Mouse (Mus musculus): Measurements from ENCODE around the gene Hapln4. TPM values are rescaled to one million over a fixed set of nuclear protein-coding genes. Genes with fewer than 3 reads are reported as not detected.
A peak's percentile ranks its signal among the peaks of the same experiment; 100 is the strongest.

The Hapln4 gene
- polyA plus RNA-seq, 1 experiment from 2014 or later: 0.19 TPM

- peaks cover 40% of the 10 kb centered on the region for H3K36me3 ChIP-seq
- H3K4me2 ChIP-seq: no peak overlapping the region
- WGBS: 83% methylated on average over 1 of the region's 1 CpGs
- H3K9ac ChIP-seq: no peak overlapping the region
- peaks cover 10% of the 10 kb centered on the region for H3K4me1 ChIP-seq
- no peak for ATAC-seq (ENCODE audit: insufficient number of reproducible peaks, low FRiP score, low TSS enrichment, low read depth)
- H3K27ac ChIP-seq: no peak overlapping the region
- H3K4me3 ChIP-seq: no peak overlapping the region
- H3K9me3 ChIP-seq: no peaks in the 10 kb centered on the region
- no peaks in the 10 kb centered on the region for H3K27me3 ChIP-seq
Measured at GRCm38 (mm10) chr8:70073682-70074081, 9.6 kb upstream of the Hapln4 start.

- no peak overlapping the region for H3K4me3 ChIP-seq
- no peak overlapping the region for H3K9ac ChIP-seq
- WGBS: 84% methylated on average over 2 of the region's 2 CpGs
- H3K36me3 ChIP-seq: 0 out of 2 replicates have a peak, but pooled peaks cover 4% of the 10 kb centered on the region
- peaks cover 57% of the 10 kb centered on the region for H3K27me3 ChIP-seq
- no peak overlapping the region for H3K27ac ChIP-seq
- ATAC-seq (ENCODE audit: insufficient number of reproducible peaks, low FRiP score, low TSS enrichment, low read depth): no peak
- peaks cover 19% of the 10 kb centered on the region for H3K4me1 ChIP-seq
- H3K9me3 ChIP-seq: no peaks in the 10 kb centered on the region
- no peak overlapping the region for H3K4me2 ChIP-seq
Measured at GRCm38 (mm10) chr8:70081976-70082375, 1.3 kb upstream of the Hapln4 start.

GRCm38 (mm10) chr8:70084191-70085065 lies 1.2 kb downstream of the Hapln4 start:
- H3K4me2 ChIP-seq: peak overlapping the region; percentile 69
- no peak overlapping the region for H3K27ac ChIP-seq
- peaks cover 81% of the 10 kb centered on the region for H3K27me3 ChIP-seq
- no peak overlapping the region for H3K9ac ChIP-seq
- peak overlapping the region; percentile 40 for H3K4me3 ChIP-seq
- 2% methylated on average over 71 of the region's 71 CpGs for WGBS
- no peaks in the 10 kb centered on the region for H3K9me3 ChIP-seq
- ATAC-seq (ENCODE audit: insufficient number of reproducible peaks, low FRiP score, low TSS enrichment, low read depth): no peak
- peaks cover 28% of the 10 kb centered on the region for H3K4me1 ChIP-seq
- 0 out of 2 replicates have a peak, but pooled peaks cover 2% of the 10 kb centered on the region for H3K36me3 ChIP-seq

GRCm38 (mm10) chr8:70086151-70086550 lies 2.9 kb downstream of the Hapln4 start:
- Histone ChIP-seq H3K27ac (no peak overlapping the region), H3K9me3 (no peaks in the 10 kb centered on the region), H3K27me3 (peaks cover 99% of the 10 kb centered on the region), H3K4me1 (peaks cover 28% of the 10 kb centered on the region), H3K4me2 (no peak overlapping the region), H3K9ac (no peak overlapping the region), H3K4me3 (no peak overlapping the region), H3K36me3 (no peaks in the 10 kb centered on the region)
- no peak for ATAC-seq (ENCODE audit: insufficient number of reproducible peaks, low FRiP score, low TSS enrichment, low read depth)
- 43% methylated on average over 1 of the region's 1 CpGs for WGBS

GRCm38 (mm10) chr8:70087237-70087636 lies 4.0 kb downstream of the Hapln4 start:
- H3K4me2 ChIP-seq: no peak overlapping the region
- H3K9ac ChIP-seq: no peak overlapping the region
- no peaks in the 10 kb centered on the region for H3K9me3 ChIP-seq
- no peak overlapping the region for H3K4me3 ChIP-seq
- no peaks in the 10 kb centered on the region for H3K36me3 ChIP-seq
- peaks cover 28% of the 10 kb centered on the region for H3K4me1 ChIP-seq
- no peak for ATAC-seq (ENCODE audit: insufficient number of reproducible peaks, low FRiP score, low TSS enrichment, low read depth)
- peaks cover 98% of the 10 kb centered on the region for H3K27me3 ChIP-seq
- WGBS: 5% methylated on average over 7 of the region's 7 CpGs
- H3K27ac ChIP-seq: no peak overlapping the region

- Histone ChIP-seq H3K4me2 (peak overlapping the region; percentile 67), H3K27ac (no peak overlapping the region), H3K27me3 (peaks cover 90% of the 10 kb centered on the region), H3K36me3 (no peaks in the 10 kb centered on the region), H3K4me1 (peaks cover 28% of the 10 kb centered on the region), H3K9ac (no peak overlapping the region), H3K4me3 (peak overlapping the region; percentile 39), H3K9me3 (no peaks in the 10 kb centered on the region)
- 3% methylated on average over 56 of the region's 56 CpGs for WGBS
- ATAC-seq (ENCODE audit: insufficient number of reproducible peaks, low FRiP score, low TSS enrichment, low read depth): 0 out of 2 replicates have a peak, but pooled peaks have one; percentile 31
Measured at GRCm38 (mm10) chr8:70087836-70088650, 4.8 kb downstream of the Hapln4 start.

- Histone ChIP-seq H3K4me1 (peaks cover 14% of the 10 kb centered on the region), H3K4me2 (no peak overlapping the region), H3K9me3 (no peaks in the 10 kb centered on the region), H3K27me3 (peaks cover 81% of the 10 kb centered on the region), H3K27ac (no peak overlapping the region), H3K9ac (no peak overlapping the region), H3K36me3 (no peaks in the 10 kb centered on the region), H3K4me3 (no peak overlapping the region)
- ATAC-seq (ENCODE audit: insufficient number of reproducible peaks, low FRiP score, low TSS enrichment, low read depth): no peak
- 68% methylated on average over 9 of the region's 9 CpGs for WGBS
Measured at GRCm38 (mm10) chr8:70089296-70089960, 6.2 kb downstream of the Hapln4 start.

GRCm38 (mm10) chr8:70092786-70093185 lies 9.5 kb downstream of the Hapln4 start:
- no peak overlapping the region for H3K9ac ChIP-seq
- no peak overlapping the region for H3K27ac ChIP-seq
- ATAC-seq (ENCODE audit: insufficient number of reproducible peaks, low FRiP score, low TSS enrichment, low read depth): no peak
- H3K4me2 ChIP-seq: no peak overlapping the region
- H3K9me3 ChIP-seq: no peaks in the 10 kb centered on the region
- no peak overlapping the region for H3K4me3 ChIP-seq
- WGBS: 41% methylated on average over 8 of the region's 8 CpGs
- no peaks in the 10 kb centered on the region for H3K36me3 ChIP-seq
- H3K27me3 ChIP-seq: peaks cover 48% of the 10 kb centered on the region
- peaks cover 7% of the 10 kb centered on the region for H3K4me1 ChIP-seq

GRCm38 (mm10) chr8:70099276-70099675 lies 16.0 kb downstream of the Hapln4 start:
- Histone ChIP-seq H3K4me2 (no peak overlapping the region), H3K9ac (no peak overlapping the region), H3K4me3 (no peak overlapping the region), H3K27me3 (no peaks in the 10 kb centered on the region), H3K4me1 (no peaks in the 10 kb centered on the region), H3K27ac (no peak overlapping the region), H3K36me3 (no peaks in the 10 kb centered on the region), H3K9me3 (no peaks in the 10 kb centered on the region)
- ATAC-seq (ENCODE audit: insufficient number of reproducible peaks, low FRiP score, low TSS enrichment, low read depth): no peak
- WGBS: 73% methylated on average over 8 of the region's 8 CpGs

- no peak overlapping the region for H3K27ac ChIP-seq
- no peaks in the 10 kb centered on the region for H3K36me3 ChIP-seq
- no peak for ATAC-seq (ENCODE audit: insufficient number of reproducible peaks, low FRiP score, low TSS enrichment, low read depth)
- H3K9ac ChIP-seq: no peak overlapping the region
- H3K27me3 ChIP-seq: no peaks in the 10 kb centered on the region
- no peaks in the 10 kb centered on the region for H3K4me1 ChIP-seq
- H3K4me2 ChIP-seq: no peak overlapping the region
- H3K9me3 ChIP-seq: no peaks in the 10 kb centered on the region
- 83% methylated on average over 8 of the region's 8 CpGs for WGBS
- no peak overlapping the region for H3K4me3 ChIP-seq
Measured at GRCm38 (mm10) chr8:70100241-70100640, 17.0 kb downstream of the Hapln4 start.

- ATAC-seq (ENCODE audit: insufficient number of reproducible peaks, low FRiP score, low TSS enrichment, low read depth): no peak
Measured at GRCm38 (mm10) chr8:70104506-70104905, 21.2 kb downstream of the Hapln4 start.

More at GRCm38 (mm10) chr8:70104506-70104905, 21.2 kb downstream of the Hapln4 start:
- Histone ChIP-seq H3K36me3 (no peaks in the 10 kb centered on the region), H3K9ac (no peak overlapping the region), H3K9me3 (no peaks in the 10 kb centered on the region), H3K27me3 (peaks cover 23% of the 10 kb centered on the region), H3K4me3 (no peak overlapping the region), H3K4me1 (no peaks in the 10 kb centered on the region), H3K27ac (no peak overlapping the region), H3K4me2 (no peak overlapping the region)
- WGBS: 18% methylated on average over 6 of the region's 6 CpGs
